Mouse (Mus musculus): ENCODE measurements around the gene Rnf115. TPM values are rescaled to one million over a fixed set of nuclear protein-coding genes. Genes with fewer than 3 reads are reported as not detected.

Rnf115 gene
- polyA plus RNA-seq, 1 experiment from 2014 or later = 54.2 TPM

GRCm38 (mm10) chr3:96755935-96756334 is 28.5 kb downstream of the Rnf115 start:
- ATAC-seq (ENCODE audit: insufficient read depth) (no peak), DNase-seq (no peak)
- 86% methylated on average over 1 of the region's 1 CpGs for WGBS
- TF ChIP-seq CTCF (IDR thresholded peaks at IDR 0.05; ENCODE audit: low read depth) = no peak
- H3K4me1 ChIP-seq (ENCODE audit: insufficient read depth) = no peaks in the 10 kb centered on the region
- H3K4me3 ChIP-seq (ENCODE audit: low read depth, low read length) = no peak overlapping the region
- H3K9ac ChIP-seq = no peak overlapping the region
- H3K4me2 ChIP-seq = no peak overlapping the region
- H3K27ac ChIP-seq (ENCODE audit: low read depth) = no peak overlapping the region
- H3K9me3 ChIP-seq (ENCODE audit: low read depth, low read length) = no peaks in the 10 kb centered on the region
- peaks cover 6% of the 10 kb centered on the region; the same call in 1 of the 2 replicates for H3K36me3 ChIP-seq (ENCODE audit: insufficient read depth)
- no peaks in the 10 kb centered on the region for H3K27me3 ChIP-seq (ENCODE audit: insufficient read depth, low read length)

- peaks cover 6% of the 10 kb centered on the region; the same call in 1 of the 2 replicates for H3K36me3 ChIP-seq (ENCODE audit: insufficient read depth)
- ATAC-seq (ENCODE audit: insufficient read depth) (no peak), DNase-seq (no peak)
- H3K9ac ChIP-seq = no peak overlapping the region
- no peaks in the 10 kb centered on the region for H3K9me3 ChIP-seq (ENCODE audit: low read depth, low read length)
- TF ChIP-seq CTCF (IDR thresholded peaks at IDR 0.05; ENCODE audit: low read depth) = no peak
- no peaks in the 10 kb centered on the region for H3K27me3 ChIP-seq (ENCODE audit: insufficient read depth, low read length)
- H3K4me1 ChIP-seq (ENCODE audit: insufficient read depth) = no peaks in the 10 kb centered on the region
- H3K4me2 ChIP-seq = no peak overlapping the region
- H3K4me3 ChIP-seq (ENCODE audit: low read depth, low read length) = no peak overlapping the region
- 73% methylated on average over 7 of the region's 7 CpGs for WGBS
- H3K27ac ChIP-seq (ENCODE audit: low read depth) = no peak overlapping the region
Measured at GRCm38 (mm10) chr3:96757691-96758090, 30.2 kb downstream of the Rnf115 start.

- H3K4me1 ChIP-seq (ENCODE audit: insufficient read depth) = no peaks in the 10 kb centered on the region
- ATAC-seq (ENCODE audit: insufficient read depth) (no peak), DNase-seq (no peak)
- H3K9me3 ChIP-seq (ENCODE audit: low read depth, low read length) = no peaks in the 10 kb centered on the region
- H3K27ac ChIP-seq (ENCODE audit: low read depth) = no peak overlapping the region
- peaks cover 6% of the 10 kb centered on the region; the same call in 1 of the 2 replicates for H3K36me3 ChIP-seq (ENCODE audit: insufficient read depth)
- H3K27me3 ChIP-seq (ENCODE audit: insufficient read depth, low read length) = no peaks in the 10 kb centered on the region
- no peak overlapping the region for H3K4me2 ChIP-seq
- no peak overlapping the region for H3K9ac ChIP-seq
- H3K4me3 ChIP-seq (ENCODE audit: low read depth, low read length) = no peak overlapping the region
- 88% methylated on average over 4 of the region's 4 CpGs for WGBS
- no peak for TF ChIP-seq CTCF (IDR thresholded peaks at IDR 0.05; ENCODE audit: low read depth)
Measured at GRCm38 (mm10) chr3:96759695-96760094, 32.2 kb downstream of the Rnf115 start.

GRCm38 (mm10) chr3:96764528-96764927 is 37.1 kb downstream of the Rnf115 start:
- no peak overlapping the region for H3K4me3 ChIP-seq (ENCODE audit: low read depth, low read length)
- H3K27ac ChIP-seq (ENCODE audit: low read depth) = no peak overlapping the region
- DNase-seq = peak; percentile 9
- no peaks in the 10 kb centered on the region for H3K4me1 ChIP-seq (ENCODE audit: insufficient read depth)
- no peak for TF ChIP-seq CTCF (IDR thresholded peaks at IDR 0.05; ENCODE audit: low read depth)
- H3K9me3 ChIP-seq (ENCODE audit: low read depth, low read length) = no peaks in the 10 kb centered on the region
- no peaks in the 10 kb centered on the region for H3K27me3 ChIP-seq (ENCODE audit: insufficient read depth, low read length)
- no peaks in the 10 kb centered on the region for H3K36me3 ChIP-seq (ENCODE audit: insufficient read depth)
- 76% methylated on average over 1 of the region's 1 CpGs for WGBS
- no peak for ATAC-seq (ENCODE audit: insufficient read depth)
- H3K4me2 ChIP-seq = no peak overlapping the region
- H3K9ac ChIP-seq = no peak overlapping the region

- H3K36me3 ChIP-seq (ENCODE audit: insufficient read depth) = no peaks in the 10 kb centered on the region
- WGBS = 86% methylated on average over 5 of the region's 5 CpGs
- DNase-seq (no peak), ATAC-seq (ENCODE audit: insufficient read depth) (no peak)
- no peaks in the 10 kb centered on the region for H3K4me1 ChIP-seq (ENCODE audit: insufficient read depth)
- no peak overlapping the region for H3K4me3 ChIP-seq (ENCODE audit: low read depth, low read length)
- no peak overlapping the region for H3K27ac ChIP-seq (ENCODE audit: low read depth)
- H3K9me3 ChIP-seq (ENCODE audit: low read depth, low read length) = no peaks in the 10 kb centered on the region
- H3K9ac ChIP-seq = no peak overlapping the region
- no peak for TF ChIP-seq CTCF (IDR thresholded peaks at IDR 0.05; ENCODE audit: low read depth)
- no peaks in the 10 kb centered on the region for H3K27me3 ChIP-seq (ENCODE audit: insufficient read depth, low read length)
- H3K4me2 ChIP-seq = no peak overlapping the region
Measured at GRCm38 (mm10) chr3:96769971-96770370, 42.5 kb downstream of the Rnf115 start.

GRCm38 (mm10) chr3:96772949-96773348 is 45.5 kb downstream of the Rnf115 start:
- Histone ChIP-seq H3K27ac (ENCODE audit: low read depth) (no peak overlapping the region), H3K9ac (no peak overlapping the region), H3K4me3 (ENCODE audit: low read depth, low read length) (no peak overlapping the region), H3K27me3 (ENCODE audit: insufficient read depth, low read length) (no peaks in the 10 kb centered on the region), H3K9me3 (ENCODE audit: low read depth, low read length) (no peaks in the 10 kb centered on the region), H3K4me2 (no peak overlapping the region), H3K4me1 (ENCODE audit: insufficient read depth) (no peaks in the 10 kb centered on the region), H3K36me3 (ENCODE audit: insufficient read depth) (no peaks in the 10 kb centered on the region)
- WGBS = 45% methylated on average over 1 of the region's 1 CpGs
- no peak for ATAC-seq (ENCODE audit: insufficient read depth)
- no peak for TF ChIP-seq CTCF (IDR thresholded peaks at IDR 0.05; ENCODE audit: low read depth)
- DNase-seq = no peak

GRCm38 (mm10) chr3:96777120-96777519 is 49.7 kb downstream of the Rnf115 start:
- WGBS = 44% methylated on average over 3 of the region's 3 CpGs
- ATAC-seq (ENCODE audit: insufficient read depth) (no peak), DNase-seq (no peak)
- H3K27me3 ChIP-seq (ENCODE audit: insufficient read depth, low read length) = no peaks in the 10 kb centered on the region
- no peak overlapping the region for H3K9ac ChIP-seq
- TF ChIP-seq CTCF (IDR thresholded peaks at IDR 0.05; ENCODE audit: low read depth) = no peak
- no peak overlapping the region for H3K4me3 ChIP-seq (ENCODE audit: low read depth, low read length)
- no peaks in the 10 kb centered on the region for H3K4me1 ChIP-seq (ENCODE audit: insufficient read depth)
- H3K27ac ChIP-seq (ENCODE audit: low read depth) = no peak overlapping the region
- no peaks in the 10 kb centered on the region for H3K36me3 ChIP-seq (ENCODE audit: insufficient read depth)
- no peak overlapping the region for H3K4me2 ChIP-seq
- no peaks in the 10 kb centered on the region for H3K9me3 ChIP-seq (ENCODE audit: low read depth, low read length)

GRCm38 (mm10) chr3:96782236-96782635 is 54.8 kb downstream of the Rnf115 start:
- H3K4me1 ChIP-seq (ENCODE audit: insufficient read depth) = no peaks in the 10 kb centered on the region
- 68% methylated on average over 8 of the region's 8 CpGs for WGBS
- no peak overlapping the region for H3K4me3 ChIP-seq (ENCODE audit: low read depth, low read length)
- no peak for DNase-seq
- no peak overlapping the region for H3K27ac ChIP-seq (ENCODE audit: low read depth)
- no peaks in the 10 kb centered on the region for H3K27me3 ChIP-seq (ENCODE audit: insufficient read depth, low read length)
- H3K9ac ChIP-seq = no peak overlapping the region
- no peaks in the 10 kb centered on the region for H3K9me3 ChIP-seq (ENCODE audit: low read depth, low read length)
- no peak for TF ChIP-seq CTCF (IDR thresholded peaks at IDR 0.05; ENCODE audit: low read depth)
- peaks cover 9% of the 10 kb centered on the region; the same call in 1 of the 2 replicates for H3K36me3 ChIP-seq (ENCODE audit: insufficient read depth)
- ATAC-seq (ENCODE audit: insufficient read depth) = no peak
- H3K4me2 ChIP-seq = no peak overlapping the region
